Mouse (Mus musculus) stomach, postnatal 0 days (tissue): ENCODE data around the gene Ggct. TPM values are rescaled to one million over a fixed set of nuclear protein-coding genes. Genes with fewer than 3 reads are reported as not detected.

ENCODE experiments used
- ATAC-seq: fragments of 200-750 bp; cut with Nextera tagmentation; 2 replicates; pipeline ENCODE4 v1.8.0; 2017; ENCODE audit not compliant: low FRiP score, low TSS enrichment
- DNase-seq: peaks from one replicate; pipeline ENCODE4 v3.0.0-alpha.2; 2016; ENCODE audit warnings: low spot score
- H3K27ac ChIP-seq: fragments of 300-500 bp; sonication (generic); replicated peaks from 2 replicates; pipeline ENCODE4 v1.5.1; 2014; ENCODE audit warnings: mild to moderate bottlenecking, control low read depth
- H3K27me3 ChIP-seq: fragments of 300-500 bp; sonication (generic); 2 replicates; pipeline ENCODE4 v1.6.1; 2014; ENCODE audit warnings: low read length; ENCODE audit not compliant: control insufficient read depth, insufficient read depth
- H3K36me3 ChIP-seq: fragments of 300-500 bp; sonication (generic); 2 replicates; pipeline ENCODE4 v1.6.1; 2014; ENCODE audit warnings: low read length, mixed read lengths; ENCODE audit not compliant: control insufficient read depth, insufficient read depth
- H3K4me1 ChIP-seq: fragments of 300-500 bp; sonication (generic); replicated peaks from 2 replicates; pipeline ENCODE4 v1.6.1; 2014; ENCODE audit warnings: antibody characterized with exemption; ENCODE audit not compliant: control insufficient read depth, insufficient read depth
- H3K4me2 ChIP-seq: fragments of 300-500 bp; sonication (generic); replicated peaks from 2 replicates; pipeline ENCODE4 v1.6.1; 2014; ENCODE audit warnings: low read depth, mild to moderate bottlenecking, control low read depth, moderate library complexity
- H3K4me3 ChIP-seq: fragments of 300-500 bp; sonication (generic); 2 replicates; pipeline ENCODE4 v1.5.1; 2014; ENCODE audit warnings: low read depth, low read length, control low read depth
- H3K9ac ChIP-seq: fragments of 300-500 bp; sonication (generic); 2 replicates; pipeline ENCODE4 v1.6.1; 2014; ENCODE audit warnings: mild to moderate bottlenecking, low read length, control low read depth, mixed read lengths
- H3K9me3 ChIP-seq: fragments of 300-500 bp; sonication (generic); 2 replicates; pipeline ENCODE4 v1.6.1; 2016; ENCODE audit warnings: low read length; ENCODE audit not compliant: control insufficient read depth
- CTCF ChIP-seq: IDR thresholded peaks from 2 replicates; pipeline ENCODE4 v1.5.1; 2016; ENCODE audit warnings: antibody characterized with exemption, low read depth, mild to moderate bottlenecking, moderate library complexity
- EP300 ChIP-seq: optimal IDR thresholded peaks from 2 replicates; pipeline ENCODE3; 2016; ENCODE audit warnings: antibody characterized with exemption
- WGBS: fragments of 180-500 bp; shearing (Covaris S2); extraction: QIAGEN DNeasy Blood & Tissue Kit; methylation state at CpG from one replicate; pipeline ENCODE4 v1.1.7; 2014; 5-methylcytosine and 5-hydroxymethylcytosine counted together
- polyA plus RNA-seq: library from polyadenylated mRNA; unstranded; fragments of >200 nt; fragmentation: Nextera tagmentation; extraction: Ambion mirVana; gene quantifications from 2 replicates; pipeline ENCODE4 v1.2.1, GENCODE M21; 2015

Ggct gene
- polyA plus RNA-seq, 1 experiment from 2014 or later: 9.3 TPM

DNA sequence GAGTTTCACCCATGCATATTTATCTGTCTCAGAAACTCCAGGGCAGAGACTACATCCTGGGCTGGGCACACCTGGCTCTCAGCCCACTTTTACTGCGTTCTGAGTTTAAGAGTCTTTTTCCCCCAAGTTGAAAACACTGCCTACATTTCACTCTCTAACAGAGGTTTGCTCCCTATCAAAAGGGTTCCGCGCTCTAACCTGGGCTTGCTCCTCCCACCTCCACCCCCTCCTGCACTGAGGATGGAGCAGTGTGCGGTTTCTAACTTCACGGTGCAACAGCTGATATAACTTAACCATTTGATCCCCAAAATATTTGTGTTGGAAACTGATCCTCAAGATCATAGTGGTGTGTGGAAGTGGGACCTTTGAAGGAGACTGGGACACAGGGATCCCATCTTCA lies 27.5 kb downstream of the Ggct start:
- Histone ChIP-seq H3K9me3 (no peaks in the 10 kb centered on the region), H3K27ac (peak overlapping the region; percentile 24; the same call in 1 of the 2 replicates), H3K36me3 (no peaks in the 10 kb centered on the region), H3K4me1 (no peaks in the 10 kb centered on the region), H3K4me2 (no peak overlapping the region), H3K9ac (no peak overlapping the region), H3K27me3 (no peaks in the 10 kb centered on the region), H3K4me3 (no peak overlapping the region)
- no peak for TF ChIP-seq EP300
- no peak for TF ChIP-seq CTCF
- 33% methylated on average over 5 of the region's 5 CpGs for WGBS
- ATAC-seq (no peak), DNase-seq (no peak)

DNA sequence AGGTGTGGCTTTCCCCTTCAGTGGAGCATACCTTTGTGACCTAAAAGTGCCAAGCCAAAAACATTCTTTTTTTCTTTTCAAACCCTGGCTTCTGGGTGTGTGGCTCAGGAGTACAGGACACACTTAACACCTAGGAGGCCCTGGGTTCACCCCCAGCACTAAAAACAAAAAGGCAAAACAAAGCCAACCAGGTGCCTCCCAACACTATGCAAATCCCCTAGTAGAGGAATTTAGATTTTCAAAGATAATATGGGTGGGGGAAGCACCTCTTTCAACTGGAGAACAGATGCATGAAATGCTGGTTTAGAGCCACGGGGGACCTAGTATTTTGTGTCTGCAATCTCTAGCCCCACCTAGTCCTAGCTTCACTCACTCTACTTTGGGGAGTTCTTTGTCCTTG lies 28.0 kb downstream of the Ggct start:
- TF ChIP-seq EP300 (no peak), CTCF (no peak)
- 45% methylated on average over 1 of the region's 1 CpGs for WGBS
- DNase-seq (no peak), ATAC-seq (no peak)
- H3K4me1 ChIP-seq: no peaks in the 10 kb centered on the region
- no peaks in the 10 kb centered on the region for H3K36me3 ChIP-seq
- H3K27me3 ChIP-seq: no peaks in the 10 kb centered on the region
- no peak overlapping the region for H3K9ac ChIP-seq
- no peak overlapping the region for H3K4me3 ChIP-seq
- H3K27ac ChIP-seq: peak overlapping the region; percentile 24; the same call in 1 of the 2 replicates
- H3K9me3 ChIP-seq: no peaks in the 10 kb centered on the region
- H3K4me2 ChIP-seq: no peak overlapping the region

- Histone ChIP-seq H3K36me3 (no peaks in the 10 kb centered on the region), H3K4me1 (no peaks in the 10 kb centered on the region), H3K4me3 (no peak overlapping the region), H3K27me3 (no peaks in the 10 kb centered on the region), H3K4me2 (no peak overlapping the region), H3K9me3 (no peaks in the 10 kb centered on the region), H3K9ac (no peak overlapping the region), H3K27ac (no peak overlapping the region)
- ATAC-seq: no peak
- 80% methylated on average over 2 of the region's 2 CpGs for WGBS
- no peak for TF ChIP-seq EP300
- TF ChIP-seq CTCF: no peak
- DNase-seq: no peak
Observed at GRCm38 (mm10) chr6:54963599-54963998, 29.2 kb downstream of the Ggct start.

GRCm38 (mm10) chr6:54957655-54958054 lies 35.1 kb downstream of the Ggct start:
- DNase-seq: no peak
- no peaks in the 10 kb centered on the region for H3K9me3 ChIP-seq
- H3K9ac ChIP-seq: no peak overlapping the region
- ATAC-seq: no peak
- H3K4me3 ChIP-seq: no peak overlapping the region
- no peaks in the 10 kb centered on the region for H3K36me3 ChIP-seq
- no peaks in the 10 kb centered on the region for H3K27me3 ChIP-seq
- peaks cover 3% of the 10 kb centered on the region; the same call in 1 of the 2 replicates for H3K4me1 ChIP-seq
- TF ChIP-seq EP300: no peak
- TF ChIP-seq CTCF: no peak
- no peak overlapping the region for H3K4me2 ChIP-seq
- 80% methylated on average over 8 of the region's 8 CpGs for WGBS
- no peak overlapping the region for H3K27ac ChIP-seq

DNA sequence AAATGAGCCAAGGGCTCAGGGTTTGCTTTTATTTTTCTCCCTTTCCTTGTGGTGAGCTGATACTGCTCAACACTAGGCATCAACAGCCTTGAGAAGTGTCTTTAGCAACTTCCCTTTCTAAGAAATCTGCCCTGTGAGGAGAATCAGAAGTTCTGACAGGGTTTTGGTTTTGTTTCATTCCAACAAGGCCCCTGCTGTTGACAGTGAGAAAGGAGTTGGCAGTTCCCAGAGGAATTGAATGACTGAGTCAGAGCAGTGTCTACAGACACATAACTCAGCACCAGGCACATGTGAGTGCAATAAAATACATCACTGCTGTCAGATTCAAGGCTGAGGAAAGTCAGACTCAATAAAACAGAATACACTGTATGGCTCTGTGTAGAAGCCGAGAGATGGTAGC lies 36.3 kb downstream of the Ggct start:
- Histone ChIP-seq H3K4me3 (no peak overlapping the region), H3K27me3 (no peaks in the 10 kb centered on the region), H3K9me3 (no peaks in the 10 kb centered on the region), H3K36me3 (no peaks in the 10 kb centered on the region), H3K9ac (no peak overlapping the region), H3K4me1 (peaks cover 3% of the 10 kb centered on the region; the same call in 1 of the 2 replicates), H3K27ac (peak overlapping the region; percentile 58), H3K4me2 (no peak overlapping the region)
- ATAC-seq: peak; percentile 60; the same call in 1 of the 2 replicates
- DNase-seq: no peak
- no peak for TF ChIP-seq EP300
- no peak for TF ChIP-seq CTCF
- 44% methylated on average over 1 of the region's 1 CpGs for WGBS

- no peak for TF ChIP-seq EP300
- TF ChIP-seq CTCF: no peak
- Histone ChIP-seq H3K4me3 (no peak overlapping the region), H3K4me2 (no peak overlapping the region), H3K27me3 (no peaks in the 10 kb centered on the region), H3K9ac (no peak overlapping the region), H3K36me3 (no peaks in the 10 kb centered on the region), H3K9me3 (no peaks in the 10 kb centered on the region), H3K27ac (peak overlapping the region; percentile 58), H3K4me1 (peaks cover 3% of the 10 kb centered on the region; the same call in 1 of the 2 replicates)
- ATAC-seq (no peak), DNase-seq (no peak)
Observed at GRCm38 (mm10) chr6:54955949-54956348, 36.8 kb downstream of the Ggct start.
